Mouse (Mus musculus) spleen, postnatal 10 days (tissue): ENCODE results near the gene Akap7.

ENCODE experiments used
- DNase-seq, 2 experiments: peaks; one replicate each; pipeline ENCODE4 v3.0.0; 2021 to 2022; ENCODE audit warnings: low spot score in 2 of 2

Akap7 gene

DNA sequence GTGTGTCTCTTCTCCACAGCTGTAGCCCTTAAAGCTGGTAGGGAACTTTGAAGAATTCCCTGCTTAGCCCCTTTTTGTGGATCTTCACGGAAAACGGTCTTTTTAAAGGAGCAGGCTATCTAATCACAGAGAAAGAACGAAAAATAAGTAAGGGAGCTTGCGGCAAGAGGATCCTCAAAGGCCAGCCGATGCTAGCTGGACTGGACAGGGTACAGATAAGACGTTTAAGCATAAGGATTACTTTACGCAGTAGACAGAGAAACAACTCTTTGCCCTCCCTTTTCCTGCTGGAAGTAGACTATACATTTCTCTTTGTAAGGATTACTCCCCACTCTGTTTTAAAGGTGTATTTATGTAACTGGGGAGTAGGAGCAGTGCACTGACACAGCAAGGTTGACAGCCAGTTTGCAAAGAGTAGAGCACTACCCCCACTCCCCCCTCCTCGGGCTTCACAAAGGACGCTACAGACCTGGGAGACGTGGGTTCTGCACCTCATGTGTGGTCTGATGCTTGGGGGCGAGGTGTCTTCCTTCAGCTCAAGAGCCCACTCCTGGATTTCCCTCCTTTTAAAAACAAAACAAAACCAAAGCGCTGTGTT, 9.9 kb downstream of the Akap7 start:
- peak in 1 of 2 experiments; percentile 23 for DNase-seq

- DNase-seq, result peak; percentile 72 to 82
Measured at GRCm38 (mm10) chr10:25296657-25297369, 10.9 kb downstream of the Akap7 start.

DNA sequence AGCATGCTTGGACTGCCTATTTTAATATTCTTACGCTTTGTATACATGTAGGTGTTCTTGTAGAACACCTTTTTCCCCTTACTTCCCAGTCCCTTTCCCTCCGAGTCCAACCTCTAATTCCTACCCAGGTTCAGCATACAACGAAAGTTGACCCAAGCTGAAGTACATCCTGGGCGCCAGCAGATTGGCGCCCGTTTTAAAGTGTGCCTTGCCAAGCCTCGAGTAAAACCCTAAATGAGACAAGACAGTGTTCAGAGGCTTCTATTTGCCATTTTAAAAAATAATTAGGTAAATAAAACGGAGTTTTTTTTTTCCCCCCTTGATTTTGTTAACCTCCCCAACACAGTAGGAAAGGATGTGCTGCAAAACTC, 11.4 kb downstream of the Akap7 start:
- DNase-seq, result no peak

DNA sequence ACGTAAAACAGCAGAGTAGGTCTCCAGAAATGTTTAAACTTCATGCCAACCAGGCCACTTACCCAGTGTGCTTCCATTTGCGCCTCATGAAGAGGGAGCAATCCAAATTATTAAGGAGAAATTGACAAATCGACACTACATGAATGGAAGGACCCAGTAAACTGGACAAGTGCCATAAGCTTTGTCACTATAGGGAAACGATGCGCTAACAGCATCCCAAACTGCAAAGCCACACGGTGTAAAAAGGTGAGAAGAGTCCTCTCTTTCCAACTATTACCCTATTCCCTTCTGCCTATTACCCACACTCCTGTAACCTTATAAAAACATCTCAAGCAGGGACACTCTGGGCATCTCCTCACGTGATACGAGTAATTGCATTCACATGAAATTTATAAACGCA, 11.8 kb downstream of the Akap7 start:
- DNase-seq, result no peak

DNA sequence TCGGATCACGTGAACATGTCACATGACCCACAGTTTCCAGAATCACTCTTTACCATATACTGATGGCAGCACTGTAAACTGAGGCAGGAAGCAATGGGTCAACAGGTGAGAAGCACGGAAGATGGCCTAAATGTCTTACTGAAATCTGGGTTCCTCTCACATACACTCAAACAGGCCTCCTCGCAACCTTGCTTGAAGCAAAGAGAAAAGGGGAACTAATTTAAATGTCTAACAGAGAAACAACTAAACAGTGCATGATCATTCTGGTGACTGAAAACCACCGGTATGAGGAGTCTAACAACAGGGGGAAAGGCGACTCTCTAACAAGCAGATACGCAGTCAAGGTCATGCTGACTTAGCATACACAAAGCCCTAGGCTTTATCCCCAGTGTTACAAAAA, 12.7 kb downstream of the Akap7 start:
- DNase-seq, result no peak

DNA sequence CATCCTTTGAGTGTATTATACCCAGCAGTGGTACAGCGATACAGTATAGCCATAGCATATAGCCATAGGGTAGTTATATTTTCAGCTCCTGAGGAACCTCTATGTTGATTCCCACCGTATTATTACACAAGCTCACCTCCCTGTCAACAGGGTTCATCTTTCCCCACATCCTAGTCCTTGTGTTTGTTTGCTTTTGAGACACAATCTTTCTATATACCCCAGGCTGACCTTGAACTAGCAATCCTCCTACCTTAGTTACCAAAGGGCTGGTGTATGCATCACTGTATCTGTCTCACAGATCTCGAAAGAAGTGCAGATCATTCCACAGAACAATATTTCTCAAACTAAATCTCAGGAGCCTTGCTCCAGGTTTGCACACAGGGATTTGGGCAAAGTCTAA, 13.9 kb downstream of the Akap7 start:
- no peak for DNase-seq

GRCm38 (mm10) chr10:25291053-25291452, 16.6 kb downstream of the Akap7 start:
- DNase-seq, result no peak

GRCm38 (mm10) chr10:25285100-25285811, 22.4 kb downstream of the Akap7 start:
- no peak for DNase-seq

- DNase-seq, result no peak
Measured at GRCm38 (mm10) chr10:25284427-25285099, 23.1 kb downstream of the Akap7 start.

DNA sequence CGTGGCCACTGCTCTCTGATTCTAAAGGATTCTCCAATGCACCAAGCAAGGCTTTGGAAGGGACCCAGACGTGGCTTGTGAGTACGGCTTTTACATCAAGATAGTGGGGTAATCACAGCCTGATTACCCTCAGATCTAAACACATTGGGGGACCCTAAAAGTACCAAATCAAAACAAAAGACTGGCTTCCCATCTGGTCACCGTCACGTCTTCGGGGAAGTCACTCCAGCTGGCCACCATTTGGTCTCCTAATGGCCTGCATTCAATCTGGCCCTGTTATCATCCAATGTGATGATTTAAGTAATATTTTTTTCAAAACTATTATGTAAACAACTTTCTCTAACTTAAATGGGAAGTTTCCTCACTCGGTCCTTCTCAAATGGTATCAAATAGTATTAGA, 24.3 kb downstream of the Akap7 start:
- DNase-seq, result no peak

GRCm38 (mm10) chr10:25280141-25280540, 27.5 kb downstream of the Akap7 start:
- DNase-seq, result no peak

- no peak for DNase-seq
Measured at GRCm38 (mm10) chr10:25279406-25279805, 28.3 kb downstream of the Akap7 start.

DNA sequence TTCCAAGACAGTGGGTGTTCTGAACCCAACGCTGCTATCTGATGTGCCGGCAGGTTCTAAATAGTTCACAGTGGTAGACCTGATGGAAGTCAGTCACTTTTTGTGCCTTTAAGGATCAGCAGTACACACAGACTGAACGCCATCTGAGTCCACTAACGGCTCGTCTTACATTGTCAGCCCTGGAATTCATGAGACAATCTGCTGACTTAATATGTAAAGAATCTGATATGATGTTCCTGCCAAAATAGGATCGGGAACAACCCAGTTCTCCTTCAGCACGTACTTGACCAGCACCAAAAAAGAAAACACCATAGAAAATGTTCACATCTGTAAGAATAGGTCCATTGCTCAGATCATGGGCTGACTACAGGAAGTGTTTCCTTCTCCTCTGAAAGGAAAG, 32.2 kb downstream of the Akap7 start:
- DNase-seq, result no peak

DNA sequence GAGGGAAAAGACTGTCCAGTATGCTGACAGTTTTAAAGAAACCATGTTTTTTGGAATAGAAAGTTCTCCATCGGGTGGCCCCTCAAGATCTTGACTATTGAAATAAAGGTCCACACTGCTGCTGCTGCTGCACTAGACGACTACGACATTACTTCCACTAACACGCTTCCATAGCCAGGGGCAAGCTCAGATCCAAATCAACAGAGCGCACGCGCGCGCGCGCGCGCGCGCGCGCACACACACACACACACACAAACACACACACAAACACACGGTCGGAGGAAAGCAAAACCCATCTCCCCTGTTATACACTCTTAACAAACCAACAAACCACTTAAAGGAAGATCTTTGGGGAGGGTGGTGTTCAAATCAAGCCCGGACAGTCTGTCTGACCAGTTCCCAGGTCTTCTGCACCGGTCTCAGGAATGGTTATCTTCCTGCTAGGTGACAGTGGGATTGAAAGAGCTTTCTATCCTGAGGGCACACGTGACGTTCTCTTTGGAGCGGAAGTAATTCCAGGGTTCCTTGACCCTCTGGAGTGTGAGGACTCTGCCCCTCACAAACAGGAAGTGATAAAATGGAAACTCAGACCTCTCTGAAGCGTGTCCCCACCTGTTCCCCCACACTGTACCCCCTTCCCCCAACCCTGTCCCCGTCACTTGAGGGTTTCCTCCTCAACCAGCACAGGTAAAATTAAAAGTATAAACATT, 32.9 kb downstream of the Akap7 start:
- no peak for DNase-seq

DNA sequence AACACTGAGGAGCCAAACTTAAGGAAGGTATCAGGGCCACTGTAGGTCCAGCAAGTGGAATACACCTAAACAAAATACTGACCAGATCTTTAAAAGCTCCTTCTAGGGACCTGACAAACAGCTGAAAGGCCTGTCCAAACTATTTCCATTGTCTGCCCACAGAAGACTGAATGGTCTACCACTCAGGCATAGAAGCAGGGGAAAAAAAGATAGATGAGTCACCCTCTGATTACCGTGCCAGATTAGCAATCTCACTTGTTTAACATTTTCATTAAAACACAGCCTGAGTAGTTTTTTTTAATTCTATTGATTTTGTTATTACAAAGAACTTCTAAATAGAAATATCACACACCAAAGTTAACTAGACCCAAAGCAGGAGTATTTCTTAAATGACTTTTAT, 33.9 kb downstream of the Akap7 start:
- DNase-seq, result no peak

GRCm38 (mm10) chr10:25271756-25272155, 35.9 kb downstream of the Akap7 start:
- no peak for DNase-seq

DNA sequence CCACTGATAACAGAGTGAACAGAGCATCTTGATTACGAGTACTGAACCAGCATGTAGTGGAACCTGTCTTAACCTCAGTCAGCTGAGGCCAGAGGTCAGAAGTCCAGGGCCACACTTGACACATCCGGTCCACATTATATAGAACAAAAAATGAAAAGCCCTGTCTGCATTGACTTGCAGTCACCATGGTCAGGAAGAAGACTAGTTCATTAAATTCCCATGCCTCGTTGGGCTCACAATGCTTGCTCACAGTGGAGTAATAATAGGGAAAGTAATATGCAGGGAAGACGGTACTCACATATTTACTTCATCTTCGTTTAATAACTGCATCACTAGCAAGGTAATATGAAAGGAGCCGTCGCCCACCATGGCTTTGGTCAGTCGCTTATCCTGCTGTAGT, 36.5 kb downstream of the Akap7 start:
- no peak for DNase-seq

DNA sequence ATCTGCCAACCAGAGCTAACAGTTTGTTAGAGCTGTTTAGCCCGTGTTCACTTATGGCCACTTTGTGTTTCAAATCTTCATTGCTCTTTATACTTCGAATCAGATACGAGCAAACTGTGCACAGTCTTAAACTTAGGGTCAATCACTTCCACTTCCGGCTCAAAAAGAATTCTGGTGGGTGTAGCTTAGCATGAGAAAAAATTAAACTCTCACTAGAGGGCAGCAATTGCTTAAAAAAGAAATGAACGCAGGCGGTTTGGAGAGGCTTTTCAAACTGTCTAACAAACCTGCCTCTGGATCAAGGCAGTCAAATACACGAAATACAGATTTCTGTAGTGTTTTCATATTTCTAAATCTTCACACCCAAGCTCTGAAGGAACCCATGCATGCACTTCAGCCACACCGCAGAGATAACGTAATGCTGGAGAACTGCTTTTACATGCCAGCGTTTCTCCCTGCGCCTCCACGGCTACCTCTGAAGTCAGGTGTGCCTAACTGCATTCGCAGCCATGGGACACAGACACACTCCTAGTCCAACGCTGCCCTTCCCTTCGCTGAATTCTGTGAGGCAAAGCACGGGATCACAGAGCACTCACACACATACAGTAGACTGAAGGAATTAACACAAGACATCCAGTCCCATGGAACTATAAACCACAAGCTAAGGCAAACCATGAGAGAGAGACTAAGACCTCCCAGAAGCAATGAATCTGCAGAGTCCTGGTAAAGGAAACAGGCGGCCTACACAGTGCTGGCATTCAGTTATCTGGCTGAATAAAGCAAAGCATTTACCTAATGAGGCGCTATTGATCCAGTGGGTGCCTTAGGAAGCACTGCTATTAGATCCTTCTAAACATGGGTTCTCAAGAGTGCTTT, 39.0 kb downstream of the Akap7 start:
- no peak for DNase-seq

- no peak for DNase-seq
Measured at GRCm38 (mm10) chr10:25261176-25261575, 46.5 kb downstream of the Akap7 start.

DNA sequence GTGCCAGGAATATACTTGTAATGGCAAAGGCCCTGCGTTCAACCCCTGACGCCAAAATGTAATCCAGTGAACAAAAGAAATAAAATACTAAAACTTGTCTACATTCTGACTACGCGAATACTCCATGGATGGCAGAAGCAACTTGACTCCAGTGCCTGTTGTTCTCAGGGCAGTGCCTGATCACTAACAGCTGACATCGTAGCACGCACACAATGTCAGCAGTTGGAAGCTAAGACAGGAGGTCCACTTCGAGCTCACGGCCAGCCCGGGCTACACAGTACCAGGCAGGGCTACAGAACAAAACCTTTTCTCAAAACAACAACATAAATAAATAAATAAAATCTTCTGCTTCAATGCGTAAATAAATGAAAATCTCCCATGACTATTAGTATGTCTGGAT, 46.9 kb downstream of the Akap7 start:
- DNase-seq, result no peak

DNA sequence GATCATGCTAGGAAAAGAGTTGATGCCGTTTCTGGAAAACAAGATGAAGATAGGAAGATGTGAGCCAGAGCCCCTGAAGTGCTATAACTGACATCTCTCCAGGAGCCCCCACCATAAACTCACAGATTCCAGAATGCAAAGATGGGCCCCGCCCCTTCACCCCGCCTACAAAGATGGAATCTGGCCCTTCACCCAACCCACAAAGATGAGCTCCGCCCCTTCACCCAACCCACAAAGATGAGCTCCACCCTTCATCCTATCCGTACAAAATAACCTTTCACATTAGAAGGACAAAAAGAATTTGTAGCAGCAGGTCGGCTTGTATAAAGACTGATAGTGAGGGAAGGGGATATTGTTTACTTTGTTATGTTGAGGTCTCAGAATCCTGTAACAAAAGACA, 49.5 kb downstream of the Akap7 start:
- no peak for DNase-seq
